Mouse (Mus musculus): ENCODE results near the gene Hs6st3.

- TF ChIP-seq CTCF (IDR thresholded peaks at IDR 0.05; ENCODE audit: low read depth) (no peak), EP300 (optimal IDR thresholded peaks at IDR 0.05) (no peak)
These were observed 576.6 kb downstream of the Hs6st3 start for GRCm38 (mm10) chr14:119714712-119715111.
